ENCODE assay signal across 14 mouse cellular contexts in genomic region chr9:14705321-14706162, GRCm38 (mm10). TPM values are rescaled to one million over a fixed set of nuclear protein-coding genes. Genes with fewer than 3 reads are reported as not detected.
DNase-seq lines count a peak whose midpoint lies in the region; ATAC-seq and TF ChIP-seq lines count a peak whose summit lies in the region.
"Had no signal": no experiment of that assay in that cellular context is flagged by ENCODE, and none has a peak within 500 bp of the region (broad histone marks: within the 10 kb centered on the region; RNA-seq: fewer than 3 reads in every experiment).

No protein-coding gene starts in this region.

- ATAC-seq in kidney, embryonic 14.5 days (ENCODE audit: low FRiP score, low TSS enrichment), result no peak
- ATAC-seq: lung, postnatal 0 days had no signal

- H3K4me1 ChIP-seq in kidney, embryonic 14.5 days (ENCODE audit: control insufficient read depth, insufficient read depth, low read length), result peaks cover 4% of the 10 kb centered on the region; the same call in 1 of the 2 replicates

- H3K4me3 ChIP-seq in kidney, embryonic 14.5 days (ENCODE audit: low read length), result no peak overlapping the region
- H3K4me3 ChIP-seq in layer of hippocampus, adult 2 months, result no peak overlapping the region
- H3K4me3 ChIP-seq: erythroblast, embryonic 14.5 days; limb, embryonic 12.5 days had no signal

- no peaks in the 10 kb centered on the region for H3K9me3 ChIP-seq in kidney, embryonic 14.5 days (ENCODE audit: control insufficient read depth, low read length)
- H3K9me3 ChIP-seq: limb, embryonic 12.5 days had no signal

- intact Hi-C loops in heart, postnatal 14 days (cut with DNase I), result no loop called here

- TF ChIP-seq CTCF in layer of hippocampus, adult 2 months (conservative IDR thresholded peaks at IDR 0.05), result no peak

- peak; percentile 13 for DNase-seq in kidney, adult 9 months
- peak; percentile 31 to 35 for DNase-seq in right cerebral cortex, adult 2 months (ENCODE audit: low spot score in 2 of 2)
- DNase-seq in right cerebral cortex, postnatal 14 days, result no peak
- DNase-seq in layer of hippocampus, adult 2 months (ENCODE audit: low spot score in 2 of 2), result peak; percentile 23 to 68
- no peak for DNase-seq in lung, postnatal 36 days
- DNase-seq in heart, postnatal 14 days, result no peak
- DNase-seq: cerebellum, postnatal 36 days; heart, postnatal 36 days; midbrain, embryonic 14.5 days; thymus, postnatal 14 days had no signal

- no peaks in the 10 kb centered on the region for H3K27me3 ChIP-seq in kidney, embryonic 14.5 days (ENCODE audit: control insufficient read depth, insufficient read depth, low read length)
- H3K27me3 ChIP-seq: limb, embryonic 12.5 days had no signal

- H3K4me2 ChIP-seq in kidney, embryonic 14.5 days (replicated peaks; ENCODE audit: low read depth, low read length), result no peak overlapping the region
- H3K4me2 ChIP-seq: limb, embryonic 12.5 days had no signal

- WGBS in kidney, embryonic 14.5 days, result 63% methylated on average over 13 of the region's 13 CpGs

- no peaks in the 10 kb centered on the region for H3K36me3 ChIP-seq in kidney, embryonic 14.5 days (ENCODE audit: control insufficient read depth, insufficient read depth, low read length)
- H3K36me3 ChIP-seq: limb, embryonic 12.5 days had no signal

- no peak overlapping the region for H3K9ac ChIP-seq in kidney, embryonic 14.5 days (ENCODE audit: low read depth, low read length)
- H3K9ac ChIP-seq: limb, embryonic 12.5 days had no signal

- no peak overlapping the region for H3K27ac ChIP-seq in kidney, embryonic 14.5 days (ENCODE audit: low read depth, low read length)
- no peak overlapping the region for H3K27ac ChIP-seq in layer of hippocampus, adult 2 months
- H3K27ac ChIP-seq: limb, embryonic 12.5 days had no signal

RNA-seq across cellular contexts. Expression of gene Piwil4, which starts 35.0 kb away (rescaled TPM):
- not detected in 2 replicates for polyA plus RNA-seq in kidney, embryonic 14.5 days (2014; fragmentation: Nextera tagmentation; extraction: Ambion mirVana)
- total RNA-seq in layer of hippocampus, adult 2 months (2021), result not detected
- not detected for total RNA-seq in heart, postnatal 14 days (2021)
- total RNA-seq: heart, postnatal 36 days had no signal
- polyA plus RNA-seq: erythroblast, embryonic 14.5 days; limb, embryonic 12.5 days had no signal

RNA-seq across cellular contexts. Expression of gene Fut4, which starts 46.7 kb away (rescaled TPM):
- polyA plus RNA-seq in kidney, embryonic 14.5 days (2014; fragmentation: Nextera tagmentation; extraction: Ambion mirVana), result 1.5 and 3.5 TPM in 2 replicates
- under 1 TPM; 0.27 to 0.36 TPM for total RNA-seq in layer of hippocampus, adult 2 months (2021)
- total RNA-seq in heart, postnatal 14 days (2021), result under 1 TPM; 0.68 to 0.69 TPM
- polyA plus RNA-seq: erythroblast, embryonic 14.5 days had no signal

Comparison
In these comparisons a context has a peak if more than half of its experiments do, and no peak if none do; other contexts are left out.
1. DNase-seq: peak in kidney, adult 9 months (single experiment), right cerebral cortex, adult 2 months (2 of 2) and layer of hippocampus, adult 2 months (2 of 2); none in right cerebral cortex, postnatal 14 days (single experiment), lung, postnatal 36 days (single experiment) and heart, postnatal 14 days (0 of 2).